Mouse (Mus musculus): ENCODE measurements around the gene Dusp1. TPM values are rescaled to one million over a fixed set of nuclear protein-coding genes. Genes with fewer than 3 reads are reported as not detected.

The Dusp1 gene
- polyA plus RNA-seq, 1 experiment from 2014 or later = 22.5 TPM

GRCm38 (mm10) chr17:26501826-26502225, 60.1 kb downstream of the Dusp1 start:
- peak overlapping the region; percentile 90 for H3K27ac ChIP-seq (replicated peaks)
- H3K4me3 ChIP-seq = no peak overlapping the region
- WGBS = 89% methylated on average over 5 of the region's 5 CpGs
- H3K36me3 ChIP-seq (replicated peaks) = peaks cover 19% of the 10 kb centered on the region
- H3K27me3 ChIP-seq (replicated peaks; ENCODE audit: low read depth, poor library complexity, severe bottlenecking) = no peaks in the 10 kb centered on the region
- DNase-seq (ENCODE audit: low spot score) = no peak
- peaks cover 49% of the 10 kb centered on the region for H3K4me1 ChIP-seq
- no peaks in the 10 kb centered on the region for H3K9me3 ChIP-seq

- WGBS = 75% methylated on average over 1 of the region's 1 CpGs
These were observed 63.3 kb downstream of the Dusp1 start for GRCm38 (mm10) chr17:26498626-26499025.

GRCm38 (mm10) chr17:26497416-26497923, 64.5 kb downstream of the Dusp1 start:
- Histone ChIP-seq H3K27me3 (replicated peaks; ENCODE audit: low read depth, poor library complexity, severe bottlenecking) (no peaks in the 10 kb centered on the region), H3K4me1 (peaks cover 6% of the 10 kb centered on the region), H3K36me3 (replicated peaks) (no peaks in the 10 kb centered on the region), H3K4me3 (no peak overlapping the region), H3K27ac (replicated peaks) (peak overlapping the region; percentile 30; the same call in 1 of the 2 replicates), H3K9me3 (peaks cover 12% of the 10 kb centered on the region)
- 71% methylated on average over 5 of the region's 5 CpGs for WGBS
- DNase-seq (ENCODE audit: low spot score) = no peak

More at GRCm38 (mm10) chr17:26498626-26499025, 63.3 kb downstream of the Dusp1 start:
- DNase-seq (ENCODE audit: low spot score) = no peak
- Histone ChIP-seq H3K4me1 (peaks cover 17% of the 10 kb centered on the region), H3K27me3 (replicated peaks; ENCODE audit: low read depth, poor library complexity, severe bottlenecking) (no peaks in the 10 kb centered on the region), H3K9me3 (peaks cover under 1% of the 10 kb centered on the region; the same call in 1 of the 2 replicates), H3K4me3 (no peak overlapping the region), H3K36me3 (replicated peaks) (no peaks in the 10 kb centered on the region), H3K27ac (replicated peaks) (no peak overlapping the region)

- H3K4me3 ChIP-seq = no peak overlapping the region
- H3K9me3 ChIP-seq = peaks cover 16% of the 10 kb centered on the region
- 82% methylated on average over 4 of the region's 4 CpGs for WGBS
- H3K27me3 ChIP-seq (replicated peaks; ENCODE audit: low read depth, poor library complexity, severe bottlenecking) = no peaks in the 10 kb centered on the region
- no peak for DNase-seq (ENCODE audit: low spot score)
- no peak overlapping the region for H3K27ac ChIP-seq (replicated peaks)
- no peaks in the 10 kb centered on the region for H3K36me3 ChIP-seq (replicated peaks)
- H3K4me1 ChIP-seq = no peaks in the 10 kb centered on the region
These were observed 67.1 kb downstream of the Dusp1 start for GRCm38 (mm10) chr17:26494642-26495468.

- Histone ChIP-seq H3K27ac (replicated peaks) (no peak overlapping the region), H3K9me3 (peaks cover 16% of the 10 kb centered on the region), H3K4me3 (no peak overlapping the region), H3K4me1 (no peaks in the 10 kb centered on the region), H3K27me3 (replicated peaks; ENCODE audit: low read depth, poor library complexity, severe bottlenecking) (no peaks in the 10 kb centered on the region), H3K36me3 (replicated peaks) (no peaks in the 10 kb centered on the region)
- DNase-seq (ENCODE audit: low spot score) = no peak
- WGBS = 82% methylated on average over 3 of the region's 3 CpGs
These were observed 69.7 kb downstream of the Dusp1 start for GRCm38 (mm10) chr17:26492246-26492645.

GRCm38 (mm10) chr17:26490910-26491309, 71.0 kb downstream of the Dusp1 start:
- H3K4me1 ChIP-seq = no peaks in the 10 kb centered on the region
- H3K4me3 ChIP-seq = no peak overlapping the region
- H3K9me3 ChIP-seq = peaks cover 16% of the 10 kb centered on the region
- 79% methylated on average over 2 of the region's 2 CpGs for WGBS
- H3K27me3 ChIP-seq (replicated peaks; ENCODE audit: low read depth, poor library complexity, severe bottlenecking) = no peaks in the 10 kb centered on the region
- no peak for DNase-seq (ENCODE audit: low spot score)
- no peaks in the 10 kb centered on the region for H3K36me3 ChIP-seq (replicated peaks)
- no peak overlapping the region for H3K27ac ChIP-seq (replicated peaks)

- 91% methylated on average over 10 of the region's 10 CpGs for WGBS
- Histone ChIP-seq H3K27me3 (replicated peaks; ENCODE audit: low read depth, poor library complexity, severe bottlenecking) (no peaks in the 10 kb centered on the region), H3K9me3 (peaks cover 16% of the 10 kb centered on the region), H3K4me1 (no peaks in the 10 kb centered on the region), H3K36me3 (replicated peaks) (no peaks in the 10 kb centered on the region), H3K27ac (replicated peaks) (0 out of 2 replicates have a peak overlapping the region, but pooled peaks have one; percentile 4), H3K4me3 (no peak overlapping the region)
- no peak for DNase-seq (ENCODE audit: low spot score)
These were observed 71.9 kb downstream of the Dusp1 start for GRCm38 (mm10) chr17:26490072-26490471.

GRCm38 (mm10) chr17:26488711-26489403, 73.1 kb downstream of the Dusp1 start:
- 89% methylated on average over 8 of the region's 8 CpGs for WGBS
- Histone ChIP-seq H3K9me3 (peaks cover 16% of the 10 kb centered on the region), H3K4me1 (no peaks in the 10 kb centered on the region), H3K4me3 (no peak overlapping the region), H3K36me3 (replicated peaks) (no peaks in the 10 kb centered on the region), H3K27ac (replicated peaks) (no peak overlapping the region), H3K27me3 (replicated peaks; ENCODE audit: low read depth, poor library complexity, severe bottlenecking) (no peaks in the 10 kb centered on the region)
- no peak for DNase-seq (ENCODE audit: low spot score)

GRCm38 (mm10) chr17:26487917-26488316, 74.0 kb downstream of the Dusp1 start:
- H3K36me3 ChIP-seq (replicated peaks) = no peaks in the 10 kb centered on the region
- no peak overlapping the region for H3K4me3 ChIP-seq
- H3K27me3 ChIP-seq (replicated peaks; ENCODE audit: low read depth, poor library complexity, severe bottlenecking) = no peaks in the 10 kb centered on the region
- no peak overlapping the region for H3K27ac ChIP-seq (replicated peaks)
- 92% methylated on average over 4 of the region's 4 CpGs for WGBS
- H3K4me1 ChIP-seq = no peaks in the 10 kb centered on the region
- peaks cover 9% of the 10 kb centered on the region; the same call in 1 of the 2 replicates for H3K9me3 ChIP-seq
- DNase-seq (ENCODE audit: low spot score) = no peak

- no peak for DNase-seq (ENCODE audit: low spot score)
- Histone ChIP-seq H3K4me1 (no peaks in the 10 kb centered on the region), H3K36me3 (replicated peaks) (no peaks in the 10 kb centered on the region), H3K9me3 (peaks cover 3% of the 10 kb centered on the region; the same call in 1 of the 2 replicates), H3K27me3 (replicated peaks; ENCODE audit: low read depth, poor library complexity, severe bottlenecking) (no peaks in the 10 kb centered on the region), H3K27ac (replicated peaks) (no peak overlapping the region), H3K4me3 (no peak overlapping the region)
- 69% methylated on average over 5 of the region's 5 CpGs for WGBS
These were observed 74.7 kb downstream of the Dusp1 start for GRCm38 (mm10) chr17:26487266-26487665.

- WGBS = 85% methylated on average over 14 of the region's 14 CpGs
- Histone ChIP-seq H3K9me3 (no peaks in the 10 kb centered on the region), H3K27me3 (replicated peaks; ENCODE audit: low read depth, poor library complexity, severe bottlenecking) (no peaks in the 10 kb centered on the region), H3K4me1 (no peaks in the 10 kb centered on the region), H3K36me3 (replicated peaks) (no peaks in the 10 kb centered on the region), H3K27ac (replicated peaks) (no peak overlapping the region), H3K4me3 (no peak overlapping the region)
- no peak for DNase-seq (ENCODE audit: low spot score)
These were observed 77.1 kb downstream of the Dusp1 start for GRCm38 (mm10) chr17:26484626-26485421.

- Histone ChIP-seq H3K27ac (replicated peaks) (no peak overlapping the region), H3K4me3 (no peak overlapping the region), H3K27me3 (replicated peaks; ENCODE audit: low read depth, poor library complexity, severe bottlenecking) (no peaks in the 10 kb centered on the region), H3K4me1 (peaks cover 21% of the 10 kb centered on the region), H3K9me3 (no peaks in the 10 kb centered on the region), H3K36me3 (replicated peaks) (no peaks in the 10 kb centered on the region)
- 80% methylated on average over 4 of the region's 4 CpGs for WGBS
- no peak for DNase-seq (ENCODE audit: low spot score)
These were observed 81.0 kb downstream of the Dusp1 start for GRCm38 (mm10) chr17:26480956-26481355.
